Mouse (Mus musculus) forebrain, embryonic 14.5 days (tissue): ENCODE data around the gene Arap1. TPM values are rescaled to one million over a fixed set of nuclear protein-coding genes. Genes with fewer than 3 reads are reported as not detected.
A peak's percentile ranks its signal among the peaks of the same experiment; 100 is the strongest.

Experiments used
- ATAC-seq: fragments of 200-750 bp; cut with Nextera tagmentation; 2 replicates; pipeline ENCODE4 v1.8.0; 2017; ENCODE audit warnings: mild to moderate bottlenecking, moderate library complexity
- DNase-seq: peaks from one replicate; pipeline ENCODE4 v3.0.0-alpha.2; 2015; ENCODE audit warnings: low spot score
- H3K27ac ChIP-seq: fragments of 300-500 bp; sonication (generic); 2 replicates; pipeline ENCODE4 v1.5.1; 2014; ENCODE audit warnings: low read depth, mild to moderate bottlenecking, control low read depth, low read length, moderate library complexity
- H3K27me3 ChIP-seq: fragments of 300-500 bp; sonication (generic); replicated peaks from 2 replicates; pipeline ENCODE4 v1.6.1; 2014; ENCODE audit warnings: low read length, control low read depth, mixed read lengths; ENCODE audit not compliant: control insufficient read depth, insufficient read depth
- H3K36me3 ChIP-seq: fragments of 300-500 bp; sonication (generic); 2 replicates; pipeline ENCODE4 v1.6.1; 2014; ENCODE audit warnings: low read length, control low read depth; ENCODE audit not compliant: control insufficient read depth, insufficient read depth
- H3K4me1 ChIP-seq: fragments of 300-500 bp; sonication (generic); 2 replicates; pipeline ENCODE4 v1.6.1; 2014; ENCODE audit warnings: antibody characterized with exemption, low read length, control low read depth; ENCODE audit not compliant: control insufficient read depth, insufficient read depth
- H3K4me2 ChIP-seq: fragments of 300-500 bp; sonication (generic); 2 replicates; pipeline ENCODE4 v1.6.1; 2014; ENCODE audit warnings: mild to moderate bottlenecking, control low read depth, low read length
- H3K4me3 ChIP-seq: fragments of 300-500 bp; sonication (generic); 2 replicates; pipeline ENCODE4 v1.5.1; 2014; ENCODE audit warnings: low read depth, low read length, control low read depth
- H3K9ac ChIP-seq: fragments of 300-500 bp; sonication (generic); 2 replicates; pipeline ENCODE4 v1.6.1; 2014; ENCODE audit warnings: mild to moderate bottlenecking, low read length, control low read depth, moderate library complexity
- H3K9me3 ChIP-seq: fragments of 300-500 bp; sonication (generic); replicated peaks from 2 replicates; pipeline ENCODE4 v1.6.1; 2016; ENCODE audit warnings: low read length, control low read depth, mixed read lengths; ENCODE audit not compliant: control insufficient read depth
- WGBS: fragments of 180-500 bp; shearing (Covaris S2); extraction: QIAGEN DNeasy Blood & Tissue Kit; methylation state at CpG from one replicate; pipeline ENCODE4 v1.1.7; 2014; 5-methylcytosine and 5-hydroxymethylcytosine counted together
- polyA plus RNA-seq: library from polyadenylated mRNA; unstranded; fragments of >200 nt; fragmentation: Nextera tagmentation; extraction: Ambion mirVana; gene quantifications from 2 replicates; pipeline ENCODE4 v1.2.1, GENCODE M21; 2014

The Arap1 gene
- polyA plus RNA-seq, 1 experiment from 2014 or later: 5.8 TPM

- WGBS: 7% methylated on average over 3 of the region's 3 CpGs
- DNase-seq (no peak), ATAC-seq (peak; percentile 5; the same call in 1 of the 2 replicates)
- Histone ChIP-seq H3K27ac (peak overlapping the region; percentile 68; the same call in 1 of the 2 replicates), H3K9me3 (no peaks in the 10 kb centered on the region), H3K27me3 (0 out of 2 replicates have a peak, but pooled peaks cover 3% of the 10 kb centered on the region), H3K4me3 (peak overlapping the region; percentile 28), H3K4me2 (peak overlapping the region; percentile 46), H3K9ac (peak overlapping the region; percentile 45), H3K4me1 (peaks cover 9% of the 10 kb centered on the region; the same call in 1 of the 2 replicates), H3K36me3 (no peaks in the 10 kb centered on the region)
Measured at GRCm38 (mm10) chr7:101422069-101422468, 74.2 kb downstream of the Arap1 start.

- no peak overlapping the region for H3K27ac ChIP-seq
- H3K27me3 ChIP-seq: 0 out of 2 replicates have a peak, but pooled peaks cover 3% of the 10 kb centered on the region
- H3K4me1 ChIP-seq: peaks cover 9% of the 10 kb centered on the region; the same call in 1 of the 2 replicates
- ATAC-seq (no peak), DNase-seq (no peak)
- no peaks in the 10 kb centered on the region for H3K36me3 ChIP-seq
- H3K4me3 ChIP-seq: no peak overlapping the region
- WGBS: 75% methylated on average over 8 of the region's 8 CpGs
- no peak overlapping the region for H3K9ac ChIP-seq
- H3K4me2 ChIP-seq: peak overlapping the region; percentile 46
- no peaks in the 10 kb centered on the region for H3K9me3 ChIP-seq
Measured at GRCm38 (mm10) chr7:101422646-101423045, 74.8 kb downstream of the Arap1 start.

DNA sequence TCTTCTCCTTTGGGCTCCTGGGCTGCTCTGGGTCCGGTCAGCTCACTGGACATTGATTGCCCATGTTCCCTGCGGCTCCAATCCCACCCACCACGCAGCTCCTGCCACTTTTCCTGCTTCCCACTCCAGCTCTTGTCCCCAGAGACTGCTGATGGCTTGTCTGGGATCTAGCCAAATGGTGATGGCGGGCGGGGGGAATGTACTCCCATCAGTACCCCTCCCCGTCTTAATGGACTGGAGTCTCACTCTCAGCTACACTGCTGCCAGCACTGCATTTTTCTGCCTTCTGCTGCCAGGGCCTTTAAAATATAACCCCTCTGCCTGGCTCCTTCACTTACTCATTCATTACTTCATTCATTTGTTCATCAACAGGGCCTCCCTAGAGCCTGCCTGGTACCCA, 76.1 kb downstream of the Arap1 start:
- H3K9ac ChIP-seq: no peak overlapping the region
- H3K36me3 ChIP-seq: no peaks in the 10 kb centered on the region
- no peak overlapping the region for H3K4me3 ChIP-seq
- no peaks in the 10 kb centered on the region for H3K9me3 ChIP-seq
- ATAC-seq (peak; percentile 25; the same call in 1 of the 2 replicates), DNase-seq (peak; percentile 71)
- WGBS: 52% methylated on average over 6 of the region's 6 CpGs
- no peak overlapping the region for H3K4me2 ChIP-seq
- peaks cover 7% of the 10 kb centered on the region; the same call in 1 of the 2 replicates for H3K4me1 ChIP-seq
- 0 out of 2 replicates have a peak, but pooled peaks cover 3% of the 10 kb centered on the region for H3K27me3 ChIP-seq
- H3K27ac ChIP-seq: no peak overlapping the region

DNA sequence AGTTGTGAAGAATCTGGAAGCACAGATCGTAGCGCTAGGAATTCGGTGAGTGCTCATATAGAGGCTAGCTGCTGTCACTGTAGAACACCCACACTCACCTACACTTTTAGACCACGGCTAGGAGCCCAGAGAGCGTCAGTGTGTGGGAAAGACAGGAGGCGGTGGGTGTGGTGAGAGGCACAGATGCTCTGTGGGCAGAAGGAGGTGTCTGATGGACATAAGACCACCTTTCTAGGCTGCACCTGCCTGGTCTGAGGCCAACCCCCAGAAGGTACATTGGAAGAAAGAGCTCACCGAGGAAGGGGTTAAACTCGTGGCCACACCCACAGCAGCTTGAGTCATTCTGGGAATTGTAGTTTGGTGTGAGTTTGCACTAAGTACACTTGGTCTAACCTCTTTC, 78.8 kb downstream of the Arap1 start:
- WGBS: 70% methylated on average over 8 of the region's 8 CpGs
- DNase-seq (peak; percentile 38), ATAC-seq (0 out of 2 replicates have a peak, but pooled peaks have one; percentile 8)
- Histone ChIP-seq H3K9ac (no peak overlapping the region), H3K4me1 (peaks cover 4% of the 10 kb centered on the region; the same call in 1 of the 2 replicates), H3K27me3 (no peaks in the 10 kb centered on the region), H3K4me3 (no peak overlapping the region), H3K36me3 (no peaks in the 10 kb centered on the region), H3K27ac (no peak overlapping the region), H3K9me3 (no peaks in the 10 kb centered on the region), H3K4me2 (no peak overlapping the region)

DNA sequence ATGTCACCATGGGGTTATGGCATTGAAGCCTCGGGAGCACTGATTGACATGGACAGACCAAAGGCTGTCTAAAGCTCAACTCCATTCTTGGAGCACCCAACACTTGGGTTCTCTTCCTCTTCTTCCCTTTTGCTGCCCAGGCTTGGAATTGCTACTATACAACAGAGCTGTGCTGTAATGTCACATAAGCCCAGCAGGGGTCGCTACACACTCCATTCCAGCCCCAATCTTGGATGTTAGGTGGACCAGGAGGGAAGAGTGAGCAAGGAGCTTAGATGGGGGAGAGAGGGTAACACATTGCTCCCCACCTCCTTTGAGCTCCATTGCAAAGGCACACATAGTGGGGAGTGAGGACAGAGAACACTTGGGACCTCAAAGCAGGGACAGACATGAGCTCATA, 79.9 kb downstream of the Arap1 start:
- H3K4me3 ChIP-seq: no peak overlapping the region
- H3K27me3 ChIP-seq: no peaks in the 10 kb centered on the region
- no peak overlapping the region for H3K9ac ChIP-seq
- no peak overlapping the region for H3K27ac ChIP-seq
- H3K4me2 ChIP-seq: no peak overlapping the region
- H3K9me3 ChIP-seq: no peaks in the 10 kb centered on the region
- no peak for DNase-seq
- H3K36me3 ChIP-seq: no peaks in the 10 kb centered on the region
- 13% methylated on average over 2 of the region's 2 CpGs for WGBS
- ATAC-seq: no peak
- peaks cover 4% of the 10 kb centered on the region; the same call in 1 of the 2 replicates for H3K4me1 ChIP-seq

DNA sequence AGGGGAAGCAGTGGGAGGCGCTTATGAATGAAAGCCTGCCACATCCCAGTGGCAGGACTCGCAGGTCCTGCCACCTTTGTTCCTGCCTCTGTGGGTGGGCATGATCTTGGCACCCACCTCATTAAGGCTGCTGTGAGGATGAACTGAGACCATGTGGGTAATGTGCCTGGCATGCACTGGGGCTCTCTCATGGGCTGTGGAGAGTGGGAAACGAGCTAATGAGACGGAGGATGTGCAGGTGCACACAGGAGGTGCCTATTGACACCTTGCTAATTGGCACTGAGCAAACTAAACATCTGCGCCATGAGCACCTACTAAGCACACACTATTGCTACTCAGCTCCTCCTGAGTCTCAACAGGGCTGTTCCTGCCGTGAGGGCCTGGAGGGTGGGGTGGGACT, 87.2 kb downstream of the Arap1 start:
- no peak overlapping the region for H3K4me2 ChIP-seq
- ATAC-seq (peak; percentile 72; the same call in 1 of the 2 replicates), DNase-seq (peak; percentile 54)
- no peaks in the 10 kb centered on the region for H3K27me3 ChIP-seq
- H3K4me1 ChIP-seq: no peaks in the 10 kb centered on the region
- H3K4me3 ChIP-seq: no peak overlapping the region
- no peak overlapping the region for H3K27ac ChIP-seq
- no peaks in the 10 kb centered on the region for H3K36me3 ChIP-seq
- 23% methylated on average over 6 of the region's 6 CpGs for WGBS
- no peaks in the 10 kb centered on the region for H3K9me3 ChIP-seq
- H3K9ac ChIP-seq: no peak overlapping the region

DNA sequence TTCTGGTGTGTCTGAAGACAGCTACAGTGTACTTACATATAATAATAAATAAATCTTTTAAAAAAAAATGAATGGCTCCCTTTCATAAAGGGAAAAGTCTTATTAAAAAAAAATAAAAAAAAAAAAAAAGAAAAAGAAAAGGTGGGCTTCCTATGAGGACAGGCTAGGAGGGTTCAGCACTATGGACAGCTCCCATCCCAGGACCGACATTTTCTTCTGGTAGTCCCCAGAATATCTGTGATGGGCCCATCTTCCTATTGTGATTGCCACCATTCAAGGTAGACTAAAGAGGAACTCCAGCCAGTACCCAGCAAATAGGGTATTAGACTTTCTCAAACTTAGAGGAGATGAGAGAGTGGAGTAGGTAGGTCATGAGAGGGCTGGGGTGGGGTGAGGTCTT, 90.0 kb downstream of the Arap1 start:
- Histone ChIP-seq H3K27ac (no peak overlapping the region), H3K36me3 (no peaks in the 10 kb centered on the region), H3K4me1 (no peaks in the 10 kb centered on the region), H3K9me3 (no peaks in the 10 kb centered on the region), H3K9ac (no peak overlapping the region), H3K4me3 (no peak overlapping the region), H3K4me2 (no peak overlapping the region), H3K27me3 (no peaks in the 10 kb centered on the region)
- 38% methylated on average over 1 of the region's 1 CpGs for WGBS
- no peak for ATAC-seq
- DNase-seq: no peak

DNA sequence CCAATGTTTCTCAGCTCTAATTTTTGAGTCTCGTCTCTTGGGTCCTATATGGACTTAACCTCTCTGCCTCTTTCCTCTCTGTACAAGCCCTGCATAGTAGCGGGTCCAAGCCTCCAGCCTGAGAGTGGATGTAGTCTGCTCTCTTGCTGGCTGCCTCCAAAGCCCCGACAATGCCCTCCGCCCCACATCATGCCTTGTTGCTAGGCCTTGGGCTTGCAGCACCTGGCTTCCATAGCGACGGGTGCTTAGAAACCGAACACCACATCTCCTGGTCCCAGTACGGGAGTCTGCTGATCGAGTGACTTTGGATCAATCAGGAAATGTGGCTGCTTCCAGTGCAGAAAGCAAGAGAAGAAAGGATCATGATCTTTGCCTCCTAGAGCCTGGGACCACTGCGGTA, 95.2 kb downstream of the Arap1 start:
- Histone ChIP-seq H3K4me3 (no peak overlapping the region), H3K27ac (no peak overlapping the region; the same call in 1 of the 2 replicates), H3K4me1 (no peaks in the 10 kb centered on the region), H3K27me3 (no peaks in the 10 kb centered on the region), H3K4me2 (no peak overlapping the region), H3K36me3 (no peaks in the 10 kb centered on the region), H3K9ac (no peak overlapping the region), H3K9me3 (no peaks in the 10 kb centered on the region)
- DNase-seq (no peak), ATAC-seq (no peak)
- WGBS: 60% methylated on average over 10 of the region's 10 CpGs

- no peaks in the 10 kb centered on the region for H3K27me3 ChIP-seq
- H3K9ac ChIP-seq: no peak overlapping the region
- H3K27ac ChIP-seq: no peak overlapping the region
- ATAC-seq (no peak), DNase-seq (no peak)
- 78% methylated on average over 4 of the region's 4 CpGs for WGBS
- no peaks in the 10 kb centered on the region for H3K36me3 ChIP-seq
- H3K4me3 ChIP-seq: no peak overlapping the region
- no peaks in the 10 kb centered on the region for H3K4me1 ChIP-seq
- no peaks in the 10 kb centered on the region for H3K9me3 ChIP-seq
- no peak overlapping the region for H3K4me2 ChIP-seq
Measured at GRCm38 (mm10) chr7:101444211-101444610, 96.3 kb downstream of the Arap1 start.
